Mouse (Mus musculus): ENCODE data around the gene Ubash3b. TPM values are rescaled to one million over a fixed set of nuclear protein-coding genes. Genes with fewer than 3 reads are reported as not detected.
A peak's percentile ranks its signal among the peaks of the same experiment; 100 is the strongest.

Gene Ubash3b
- 10 to 100 TPM; 26.7 to 27.0 TPM for total RNA-seq (2021)
- long read RNA-seq, experiment 1, full-length matches to known transcripts: 13 of 28 reads
- long read RNA-seq, experiment 1, partial matches to known transcripts: 8 of 28 reads
- long read RNA-seq, experiment 1, other reads (novel, unspliced or antisense): 7 of 28 reads
- long read RNA-seq, experiment 2, full-length matches to known transcripts: 16 of 28 reads
- long read RNA-seq, experiment 2, partial matches to known transcripts: 5 of 28 reads
- long read RNA-seq, experiment 2, other reads (novel, unspliced or antisense): 7 of 28 reads

DNA sequence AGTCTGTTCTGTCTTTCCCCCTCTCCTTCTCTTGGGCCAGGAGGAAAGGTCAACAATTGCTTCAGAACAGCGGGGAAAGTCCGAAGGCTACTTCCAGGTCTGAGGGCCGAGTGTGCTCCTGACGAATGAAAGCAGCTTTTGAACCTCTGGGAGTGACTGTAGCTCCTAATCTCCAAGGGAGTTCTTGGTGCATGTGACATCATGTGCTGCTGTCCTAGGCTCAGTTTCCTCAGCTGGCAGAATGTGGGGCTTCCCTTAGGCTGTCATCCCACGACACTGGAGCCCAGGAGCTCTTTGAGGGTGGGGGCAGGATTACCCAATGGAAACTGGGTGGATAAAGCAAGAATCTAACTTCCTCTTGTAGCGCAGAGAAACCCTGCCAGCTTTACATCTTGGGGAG is at the start of gene Ubash3b:
Gene Ubash3b (minus strand): TSS at position 285 of the 400 bp plus-strand sequence.
- Histone ChIP-seq H3K4me3 (no peak within 1 kb of the TSS), H3K27ac (peak within 1 kb of the TSS; percentile 78)
- DNase-seq (ENCODE audit: low spot score in 2 of 2): no peak
- no peak for TF ChIP-seq CTCF (conservative IDR thresholded peaks at IDR 0.05)

DNA sequence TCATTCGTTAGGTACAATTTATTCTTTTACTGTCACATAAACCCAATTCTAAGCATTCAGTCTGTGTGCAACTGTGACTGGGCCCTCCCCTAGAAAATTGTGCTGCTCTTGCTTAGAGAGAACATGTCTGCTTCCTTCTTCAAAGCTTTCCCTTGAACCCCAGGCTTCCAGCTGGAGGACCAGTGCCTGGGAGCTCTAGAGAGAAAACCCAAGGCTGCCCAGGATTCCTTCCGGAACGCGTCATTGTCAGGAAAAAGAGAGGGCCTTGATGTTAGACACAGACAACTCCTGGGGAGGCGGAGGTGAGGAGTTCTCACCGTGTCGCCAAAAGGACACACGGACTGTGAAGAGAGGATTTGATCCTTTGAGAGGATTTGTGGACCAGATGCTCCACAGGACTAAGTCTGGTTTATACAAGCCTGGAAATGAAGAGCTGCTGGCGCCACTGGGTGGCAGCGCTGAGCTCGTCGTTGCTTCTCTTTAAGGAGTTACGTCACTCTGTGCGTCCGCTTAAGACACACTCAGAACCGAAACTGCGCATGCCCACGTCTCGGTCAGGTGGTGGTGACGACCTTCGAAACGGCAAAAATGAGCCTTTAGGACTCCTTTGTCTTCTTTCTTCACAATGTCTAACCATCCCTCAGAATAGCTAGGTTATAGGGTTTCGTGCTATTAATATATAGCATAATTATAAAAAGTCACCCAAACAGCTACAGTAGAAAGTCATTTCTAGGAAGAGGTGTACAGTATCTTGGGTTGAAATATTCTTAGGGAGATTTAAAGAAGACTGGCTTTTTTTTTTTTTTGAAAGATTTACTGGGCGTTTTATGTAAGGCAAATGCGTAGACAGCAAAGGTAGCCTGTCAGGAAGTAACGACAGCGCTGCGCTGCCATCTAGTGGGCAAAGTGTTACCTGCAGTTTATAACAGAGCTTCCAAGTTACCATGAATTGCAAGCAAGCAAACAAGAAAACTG is 45.9 kb upstream of the Ubash3b start:
- peak; percentile 72 for TF ChIP-seq CTCF (conservative IDR thresholded peaks at IDR 0.05)
- peak; percentile 92 to 94 for DNase-seq (ENCODE audit: low spot score in 2 of 2)
- H3K4me3 ChIP-seq: peak overlapping the region; percentile 58
- H3K27ac ChIP-seq: peak overlapping the region; percentile 99

DNA sequence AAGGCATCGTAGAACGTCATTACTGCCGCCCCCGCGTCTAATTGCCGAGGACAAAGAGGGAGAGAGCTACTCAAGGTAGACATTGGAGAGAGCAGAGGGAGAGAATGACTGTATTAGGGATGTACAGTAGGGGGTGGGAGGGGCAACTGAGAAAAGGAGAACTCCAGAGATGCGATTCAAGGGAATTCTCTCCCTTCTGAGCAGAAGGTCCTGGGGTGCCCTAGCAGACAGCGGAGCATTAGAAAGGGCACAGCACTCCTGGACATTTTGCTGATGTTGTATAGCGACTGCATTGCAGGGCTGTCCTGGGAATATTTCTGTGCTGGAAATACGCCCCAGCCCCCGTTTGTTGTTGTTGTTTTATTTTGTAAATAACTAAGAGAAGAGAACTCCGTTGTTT is 45.2 kb upstream of the Ubash3b start:
- peak overlapping the region; percentile 99; the same call in 1 of the 2 replicates for H3K27ac ChIP-seq

DNA sequence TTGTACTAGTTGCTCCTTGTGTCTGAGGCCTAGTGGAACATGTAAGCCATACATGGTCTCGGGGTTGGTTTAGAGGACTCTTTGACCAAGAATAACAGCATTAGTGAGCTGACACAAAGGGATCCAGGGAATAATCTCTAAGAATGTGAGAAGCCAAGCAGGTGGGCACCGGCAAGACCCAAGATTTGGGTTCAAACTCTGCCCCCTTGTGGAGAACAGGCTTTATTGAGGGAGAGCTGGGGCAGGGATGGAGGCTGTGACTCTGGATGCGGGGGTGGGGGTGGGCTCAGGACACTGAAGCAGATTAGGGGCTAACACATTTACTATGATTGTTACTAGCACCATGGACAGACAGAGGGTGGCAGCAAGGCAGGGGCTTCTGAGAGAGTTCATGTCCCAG is 43.8 kb upstream of the Ubash3b start:
- DNase-seq (ENCODE audit: low spot score in 2 of 2): no peak
- H3K4me3 ChIP-seq: no peak overlapping the region
- H3K27ac ChIP-seq: no peak overlapping the region
- peak; percentile 33 for TF ChIP-seq CTCF (conservative IDR thresholded peaks at IDR 0.05)

More for the DNA sequence above, 45.2 kb upstream of the Ubash3b start:
- no peak for TF ChIP-seq CTCF (conservative IDR thresholded peaks at IDR 0.05)
- no peak for DNase-seq (ENCODE audit: low spot score in 2 of 2)
- H3K4me3 ChIP-seq: no peak overlapping the region

DNA sequence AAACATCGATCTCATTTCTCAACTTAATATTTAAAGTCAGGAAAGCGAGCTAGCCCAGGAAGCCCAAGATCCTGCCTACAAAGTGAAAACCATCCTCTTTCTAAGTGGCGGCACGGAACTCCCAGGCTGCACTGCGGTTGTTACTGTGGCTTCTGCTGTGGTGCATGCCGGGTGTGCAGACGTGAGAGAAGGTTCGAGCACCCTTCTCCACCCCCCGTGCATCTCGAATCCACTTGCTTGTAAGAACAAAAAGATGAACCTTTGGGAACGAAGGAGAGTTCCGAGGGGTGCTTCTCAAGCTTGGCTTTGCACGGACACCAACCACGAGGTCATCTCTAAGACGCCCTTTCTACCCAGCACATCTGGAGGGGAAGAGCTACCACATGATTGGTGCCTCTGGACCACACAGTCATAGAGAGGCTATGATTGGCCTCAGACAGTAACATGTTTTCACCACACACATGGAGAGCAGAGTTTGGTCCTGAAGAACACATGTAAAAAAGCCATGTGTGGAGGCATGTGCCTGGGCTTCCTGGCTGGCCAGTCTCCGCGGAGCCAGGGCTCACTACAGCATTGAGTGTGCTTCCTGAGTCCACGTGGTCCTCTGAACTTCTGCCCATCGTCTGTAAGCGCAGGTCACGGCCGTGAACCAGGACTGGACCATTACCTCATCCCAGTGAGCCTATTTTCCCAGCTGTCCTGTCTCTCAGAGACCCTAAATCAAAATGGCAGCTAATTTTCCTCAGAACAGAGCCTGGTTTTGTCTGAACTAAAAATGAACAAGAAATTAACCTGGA is 38.2 kb upstream of the Ubash3b start:
- DNase-seq (ENCODE audit: low spot score in 2 of 2): no peak
- TF ChIP-seq CTCF (conservative IDR thresholded peaks at IDR 0.05): no peak
- Histone ChIP-seq H3K27ac (peak overlapping the region; percentile 90), H3K4me3 (no peak overlapping the region)

DNA sequence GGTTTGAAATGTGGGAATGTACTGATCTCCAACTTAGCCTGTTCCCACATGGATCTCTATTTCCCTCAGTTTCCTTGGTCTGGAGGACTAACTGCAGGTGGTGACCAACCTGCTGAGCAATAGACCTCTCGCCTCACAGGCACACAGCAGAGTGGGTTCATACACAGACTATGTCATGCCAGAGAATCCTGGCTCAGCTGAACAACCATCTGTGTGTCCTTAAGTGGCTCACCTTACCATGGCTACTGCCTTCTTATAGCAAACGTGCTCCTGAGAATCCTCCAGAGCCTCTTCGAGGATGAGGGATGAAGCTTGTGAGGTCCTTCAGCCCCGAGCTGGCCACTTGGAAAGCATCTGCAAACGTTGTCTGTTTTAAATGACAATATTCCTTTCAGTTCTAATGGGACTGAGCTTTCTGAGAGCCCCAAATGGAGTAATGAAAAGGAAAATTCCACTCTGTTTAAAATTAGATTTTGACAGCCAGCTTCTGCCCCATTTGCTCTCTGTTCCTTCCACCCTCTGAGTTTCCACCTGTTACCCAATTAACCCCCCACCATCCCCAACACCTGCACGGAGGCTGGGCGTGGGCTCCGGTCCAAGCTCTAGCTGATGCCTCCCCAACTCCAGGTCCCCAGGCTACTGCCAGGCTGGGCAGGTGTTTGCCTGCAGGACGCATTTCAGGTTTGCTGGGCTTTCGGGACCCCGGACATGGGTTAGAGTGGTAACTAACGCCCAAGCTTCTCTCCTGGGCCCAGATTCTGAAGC is 37.2 kb upstream of the Ubash3b start:
- Histone ChIP-seq H3K27ac (peak overlapping the region; percentile 90), H3K4me3 (no peak overlapping the region)
- no peak for TF ChIP-seq CTCF (conservative IDR thresholded peaks at IDR 0.05)
- peak in 1 of 2 experiments; percentile 24 for DNase-seq (ENCODE audit: low spot score in 2 of 2)

DNA sequence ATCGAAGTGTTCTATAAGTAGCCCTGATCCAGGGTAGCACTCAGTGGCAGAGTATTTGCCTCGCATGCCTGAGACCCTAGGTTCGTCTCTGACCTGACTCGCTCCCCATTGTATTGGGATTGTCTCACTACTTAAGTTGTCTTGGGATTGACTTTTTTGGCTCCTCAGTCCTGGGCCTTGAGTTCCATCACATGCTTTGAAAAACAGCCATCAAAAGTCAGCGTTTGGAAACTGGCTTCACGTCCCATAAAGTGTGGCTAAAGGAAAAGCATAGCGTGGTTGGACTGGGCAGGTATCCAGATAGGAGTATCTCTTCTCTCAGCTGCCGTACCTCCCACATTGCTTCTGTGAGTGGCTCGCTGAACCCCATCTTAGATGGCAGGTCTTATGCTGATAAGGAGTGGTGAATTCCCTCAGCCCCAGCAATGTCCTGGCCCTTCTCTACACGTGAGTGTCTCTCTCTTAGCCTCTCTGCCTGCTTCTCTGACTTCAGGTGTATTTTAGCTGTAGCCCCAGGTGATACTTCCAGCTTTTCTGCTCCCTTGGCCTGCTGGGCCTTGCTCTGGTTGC is 34.3 kb upstream of the Ubash3b start:
- peak overlapping the region; percentile 90; the same call in 1 of the 2 replicates for H3K27ac ChIP-seq
- no peak for DNase-seq (ENCODE audit: low spot score in 2 of 2)
- TF ChIP-seq CTCF (conservative IDR thresholded peaks at IDR 0.05): no peak

DNA sequence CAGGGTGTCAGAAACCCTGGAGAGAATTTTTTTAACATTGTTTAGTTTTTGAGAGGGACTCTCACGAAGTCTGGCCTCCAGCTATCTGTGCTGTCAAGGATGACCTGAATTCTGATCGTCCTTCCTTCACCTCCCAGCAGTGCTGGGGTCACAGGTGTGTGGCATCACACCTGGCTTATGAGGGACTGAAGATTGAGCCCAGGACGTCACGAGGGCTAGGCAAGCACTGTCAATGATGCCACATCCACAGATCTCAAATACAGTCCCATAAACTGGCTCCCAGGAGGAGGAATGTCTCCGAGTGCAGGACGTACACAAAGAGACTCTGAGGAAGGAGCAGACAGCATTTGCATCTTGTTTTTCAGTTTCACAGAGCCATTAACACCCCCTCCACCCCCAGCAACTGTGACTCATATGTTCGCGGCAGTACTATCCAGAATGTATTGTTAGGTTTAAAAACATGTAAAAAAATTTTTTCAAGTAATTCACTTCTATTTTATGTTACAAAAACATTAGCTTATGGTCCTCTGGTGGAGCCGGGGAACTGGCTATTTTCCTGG is 30.2 kb upstream of the Ubash3b start:
- DNase-seq (ENCODE audit: low spot score in 2 of 2): peak; percentile 58 to 77
- Histone ChIP-seq H3K27ac (peak overlapping the region; percentile 94), H3K4me3 (no peak overlapping the region)
- no peak for TF ChIP-seq CTCF (conservative IDR thresholded peaks at IDR 0.05)

More for the DNA sequence above, 34.3 kb upstream of the Ubash3b start:
- no peak overlapping the region for H3K4me3 ChIP-seq

DNA sequence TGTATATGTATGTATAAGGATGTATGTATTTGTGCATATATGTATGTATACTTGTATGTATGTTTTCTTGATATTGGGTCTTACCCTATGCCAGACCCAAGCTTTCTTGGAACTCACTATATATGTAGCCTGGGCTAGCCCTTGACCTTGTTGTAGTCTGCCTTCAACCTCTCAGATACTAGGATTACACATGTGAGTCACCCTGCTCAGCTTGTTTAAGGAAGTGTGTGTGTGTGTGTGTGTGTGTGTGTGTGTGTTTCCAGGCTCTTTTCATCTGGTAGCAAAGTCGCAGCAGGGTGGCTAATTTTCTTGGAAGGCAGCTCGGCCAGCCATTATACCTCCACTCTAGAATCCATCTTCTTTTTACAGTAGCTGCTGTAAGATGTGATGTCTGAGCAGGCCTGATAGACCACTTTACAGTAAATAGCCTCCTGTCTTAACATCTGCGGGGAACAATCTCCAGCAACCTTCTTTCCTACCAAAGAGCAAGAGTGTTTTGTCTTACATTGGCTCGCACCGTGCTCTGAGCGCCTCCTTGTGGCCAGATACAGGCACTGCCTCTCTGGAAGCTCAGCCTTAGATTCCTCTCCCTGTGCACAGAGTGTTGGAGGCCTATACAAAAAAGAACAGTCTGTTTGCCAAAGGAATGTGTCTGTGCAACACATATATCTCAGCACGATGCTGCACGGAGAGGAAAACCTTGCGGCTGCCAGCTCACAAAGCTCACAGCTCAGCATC is 29.4 kb upstream of the Ubash3b start:
- peak; percentile 100 for TF ChIP-seq CTCF (conservative IDR thresholded peaks at IDR 0.05)
- no peak overlapping the region for H3K4me3 ChIP-seq
- H3K27ac ChIP-seq: peak overlapping the region; percentile 94
- peak; percentile 87 to 90 for DNase-seq (ENCODE audit: low spot score in 2 of 2)

DNA sequence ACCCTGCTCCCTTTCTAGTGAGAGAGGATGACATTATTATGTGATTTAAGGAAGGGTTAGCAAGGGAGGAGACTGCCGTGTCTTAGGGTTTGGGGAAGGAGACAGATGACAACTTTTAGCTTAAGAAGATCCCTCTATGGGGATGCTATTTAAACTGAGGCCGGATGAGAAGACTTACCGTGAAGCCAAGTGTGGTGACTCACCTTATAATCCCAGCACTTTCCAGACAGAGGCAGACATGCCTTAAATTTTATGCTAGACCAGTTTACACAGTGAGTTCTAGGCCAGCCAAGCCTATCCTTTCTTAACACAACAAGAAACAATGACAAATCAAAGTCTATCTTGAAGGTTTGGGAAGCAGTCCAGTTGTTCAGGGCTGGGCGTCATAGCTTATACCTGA is 26.4 kb upstream of the Ubash3b start:
- no peak for TF ChIP-seq CTCF (conservative IDR thresholded peaks at IDR 0.05)
- Histone ChIP-seq H3K4me3 (no peak overlapping the region), H3K27ac (no peak overlapping the region)
- no peak for DNase-seq (ENCODE audit: low spot score in 2 of 2)

DNA sequence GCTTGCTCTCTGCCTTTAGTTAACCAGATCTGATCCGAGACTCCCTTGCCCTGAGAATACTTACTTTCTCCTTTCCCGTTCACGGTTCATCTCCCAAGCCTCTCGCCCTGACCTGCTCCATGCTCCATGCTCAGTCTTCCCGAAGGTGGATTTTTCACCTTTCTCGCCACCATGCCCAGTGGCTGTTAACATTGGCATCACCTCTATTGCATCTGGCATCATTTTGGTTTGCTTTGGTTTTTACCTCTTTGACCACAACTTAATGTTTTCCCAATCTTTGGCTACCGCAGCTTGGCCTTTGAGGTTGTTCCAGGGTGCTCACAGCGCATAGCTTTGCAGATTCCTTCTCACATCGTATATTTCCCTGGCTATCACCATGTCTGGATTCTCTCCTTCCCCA is 26.0 kb upstream of the Ubash3b start:
- TF ChIP-seq CTCF (conservative IDR thresholded peaks at IDR 0.05): no peak
- no peak overlapping the region for H3K27ac ChIP-seq
- no peak overlapping the region for H3K4me3 ChIP-seq
- no peak for DNase-seq (ENCODE audit: low spot score in 2 of 2)

Measured in layer of hippocampus, adult 2 months (tissue).